Mouse (Mus musculus): ENCODE data around the gene Rcc2. TPM values are rescaled to one million over a fixed set of nuclear protein-coding genes. Genes with fewer than 3 reads are reported as not detected.

The Rcc2 gene
- polyA plus RNA-seq, 1 experiment from 2014 or later, result 77.4 TPM

DNA sequence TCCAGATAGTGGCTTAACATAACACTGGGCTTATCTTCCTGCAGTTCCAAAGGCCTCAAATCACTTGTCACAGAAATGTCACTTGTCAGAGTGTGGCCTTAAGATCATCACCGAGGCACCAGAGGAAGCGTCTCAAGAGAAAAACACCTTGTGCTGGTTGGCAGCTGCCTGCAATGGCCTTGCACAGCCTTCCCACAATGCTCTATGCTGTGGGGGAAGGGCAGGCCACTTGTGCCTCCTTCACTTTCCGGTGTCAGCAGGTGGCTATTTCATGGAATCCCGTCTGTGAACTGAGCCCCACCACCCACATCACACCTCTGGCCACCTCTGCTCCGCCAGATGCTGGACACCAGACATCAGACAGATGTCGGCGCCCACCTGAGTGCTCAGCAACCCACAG lies 53.0 kb downstream of the Rcc2 start:
- peak; percentile 68 for DNase-seq (ENCODE audit: low spot score)

DNA sequence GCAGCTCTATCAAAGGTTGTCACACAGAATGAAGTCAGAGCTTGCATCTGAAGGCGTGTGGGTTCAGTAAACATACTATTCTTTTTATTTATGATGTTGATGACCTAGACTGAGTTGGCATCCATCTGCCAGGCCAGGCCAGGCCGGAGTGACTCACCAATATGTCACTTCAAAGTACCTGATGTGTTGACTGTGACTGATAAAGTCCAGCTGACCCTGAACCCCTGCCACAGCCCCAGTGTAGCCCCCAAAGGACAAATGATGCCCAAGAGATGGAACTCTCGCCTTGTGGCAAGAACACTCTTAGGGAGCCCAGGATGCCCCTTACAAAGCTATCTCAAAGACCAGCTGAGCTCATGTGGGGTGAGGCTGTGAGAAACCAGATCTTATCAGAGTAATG lies 55.5 kb downstream of the Rcc2 start:
- DNase-seq (ENCODE audit: low spot score), result no peak

DNA sequence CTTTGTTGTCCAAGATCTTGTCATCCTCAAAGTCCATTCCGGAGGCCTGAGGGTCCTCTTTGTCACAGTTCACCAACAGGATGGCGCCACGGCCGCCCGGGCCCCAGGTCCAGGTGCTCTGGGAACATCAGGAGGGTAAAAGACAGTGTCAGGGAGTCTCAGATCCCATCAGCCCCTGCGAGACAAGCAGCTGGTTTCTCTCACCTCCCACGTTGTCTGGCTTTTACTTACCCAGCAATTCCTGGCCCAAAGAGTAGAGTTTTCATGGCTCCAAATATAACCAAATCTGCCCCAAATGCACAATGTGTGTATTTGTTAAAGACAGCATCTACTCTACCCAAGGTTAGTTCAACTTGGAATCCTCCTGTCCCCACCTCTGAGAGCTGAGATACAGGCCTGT lies 61.3 kb downstream of the Rcc2 start:
- no peak for DNase-seq (ENCODE audit: low spot score)

DNA sequence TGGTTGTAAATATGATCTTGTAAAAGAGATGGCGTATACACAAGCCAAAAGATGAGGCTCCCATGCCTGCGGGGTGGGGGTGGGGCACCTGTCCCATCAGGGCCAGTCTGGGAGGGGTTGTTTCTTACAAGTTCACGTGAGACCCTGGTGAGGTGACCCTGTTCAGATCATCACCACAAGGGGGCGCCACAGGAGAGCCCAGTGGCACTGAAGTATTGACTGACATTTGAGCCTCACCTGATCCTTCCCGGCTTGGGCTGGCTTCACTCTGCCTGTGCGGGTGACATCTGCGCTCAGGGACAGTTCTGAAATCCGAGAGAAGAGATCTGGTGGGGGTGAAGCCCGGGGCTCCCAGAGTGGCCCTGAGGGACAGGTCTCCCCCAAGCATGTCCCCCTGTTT lies 62.8 kb downstream of the Rcc2 start:
- peak; percentile 81 for DNase-seq (ENCODE audit: low spot score)

DNA sequence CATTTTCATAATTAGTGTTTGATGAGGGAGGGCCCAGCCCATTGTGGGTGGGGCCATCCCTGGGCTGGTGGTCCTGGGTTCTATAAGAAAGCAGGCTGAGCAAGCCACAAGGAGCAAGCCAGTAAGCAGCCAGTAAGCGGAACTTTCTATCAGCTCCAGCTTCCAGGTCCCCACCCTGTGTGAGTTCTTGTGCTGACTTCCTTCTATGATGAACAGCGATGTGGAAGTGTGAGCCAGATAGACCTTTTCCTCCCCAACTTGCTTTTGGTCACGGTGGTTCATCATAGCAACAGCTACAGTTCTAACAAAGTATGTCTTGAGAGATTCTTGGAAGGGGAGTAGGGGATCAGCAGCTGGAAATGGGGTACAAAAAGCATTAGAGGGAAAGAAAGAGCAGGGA lies 65.6 kb downstream of the Rcc2 start:
- DNase-seq (ENCODE audit: low spot score), result no peak

DNA sequence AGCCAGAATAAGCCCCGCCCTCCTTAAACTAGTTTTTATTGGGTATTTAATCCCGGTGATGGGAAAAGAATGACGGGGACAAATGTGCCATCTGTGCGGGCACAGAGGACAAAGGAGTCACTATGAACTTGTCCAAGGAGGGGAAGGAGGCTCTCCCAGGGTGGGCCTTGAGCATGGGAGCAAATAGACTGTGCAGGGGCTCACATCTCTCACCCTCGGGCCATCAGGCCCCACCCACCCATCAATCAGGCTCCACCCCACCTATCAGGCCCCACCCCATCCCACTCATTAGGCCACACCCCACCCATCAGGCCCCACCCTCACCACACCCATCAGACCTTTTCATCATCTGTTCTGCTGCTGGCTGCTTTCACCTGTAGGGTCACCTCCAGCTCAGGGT lies 68.6 kb downstream of the Rcc2 start:
- no peak for DNase-seq (ENCODE audit: low spot score)

DNA sequence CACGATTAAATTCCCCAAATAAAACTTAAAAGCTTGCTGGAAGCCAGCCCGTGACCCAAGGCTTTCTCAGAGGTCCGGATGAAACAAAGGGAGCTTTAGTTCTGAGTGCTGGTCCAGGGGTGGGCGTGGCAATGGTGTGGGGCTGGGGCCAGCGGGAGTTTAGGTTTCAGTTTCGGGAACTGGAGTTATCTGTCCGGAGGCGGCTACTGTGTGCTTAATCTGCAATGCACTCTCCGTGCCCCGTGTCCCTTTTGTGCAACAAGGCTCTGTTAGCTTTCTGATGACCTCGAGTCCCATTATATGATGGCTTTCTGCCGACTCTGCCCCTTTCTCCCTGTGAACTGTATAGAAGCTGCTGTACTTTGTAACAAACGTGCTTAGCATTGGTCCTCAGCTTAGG lies 70.1 kb downstream of the Rcc2 start:
- DNase-seq (ENCODE audit: low spot score), result no peak

DNA sequence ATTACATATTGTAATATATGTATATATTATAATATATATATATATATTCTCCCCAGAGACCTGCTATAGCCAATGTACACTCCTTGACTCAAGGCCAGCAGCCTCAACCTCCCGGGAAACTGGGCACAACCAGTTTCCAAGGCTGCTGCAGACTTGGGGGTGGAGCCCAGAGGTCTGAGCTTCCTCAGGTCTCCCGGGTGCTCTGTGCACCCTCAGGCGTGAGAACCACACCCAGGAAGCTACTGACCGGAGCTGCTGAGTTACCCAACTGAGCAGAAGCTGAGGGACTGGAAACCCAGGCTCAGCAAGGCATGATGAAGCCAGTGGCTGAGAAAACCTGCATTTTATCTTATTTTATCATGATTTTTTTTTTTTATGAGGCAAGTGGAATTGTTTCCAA lies 70.8 kb downstream of the Rcc2 start:
- DNase-seq (ENCODE audit: low spot score), result no peak

Small RNA genes lying within 50 kb of the gene (microRNA-seq; reads per million reads assigned to microRNA genes)
- gene Gm23045 (ENCODE audit: borderline number of aligned reads) (not detected), gene Gm25951 (ENCODE audit: borderline number of aligned reads) (not detected)

Other genes starting within 250 kb of the Rcc2 start
- gene Arhgef10l, start 34.5 kb upstream of the Rcc2 start, polyA plus RNA-seq (2015; fragmentation: Nextera tagmentation; extraction: Ambion mirVana), result 12.5 and 16.3 TPM in 2 replicates
- gene Padi6, start 42.1 kb downstream of the Rcc2 start, polyA plus RNA-seq (2015; fragmentation: Nextera tagmentation; extraction: Ambion mirVana), result 0.46 and 0.77 TPM in 2 replicates
- gene Padi4, start 73.7 kb downstream of the Rcc2 start, polyA plus RNA-seq (2015; fragmentation: Nextera tagmentation; extraction: Ambion mirVana), result 12.4 and 13.0 TPM in 2 replicates
- 1.2 and 1.5 TPM in 2 replicates for gene Padi3, start 110.1 kb downstream of the Rcc2 start, polyA plus RNA-seq (2015; fragmentation: Nextera tagmentation; extraction: Ambion mirVana)
- gene Padi1, start 145.2 kb downstream of the Rcc2 start, polyA plus RNA-seq (2015; fragmentation: Nextera tagmentation; extraction: Ambion mirVana), result 0.41 and 0.64 TPM in 2 replicates
- 13.6 and 14.8 TPM in 2 replicates for gene Padi2, start 205.8 kb downstream of the Rcc2 start, polyA plus RNA-seq (2015; fragmentation: Nextera tagmentation; extraction: Ambion mirVana)